Mouse (Mus musculus) kidney, adult 2 months (tissue): ENCODE results near the gene Atrip.

Experiments used
- CTCF ChIP-seq: fragments of 200-500 bp; conservative IDR thresholded peaks from 2 replicates; pipeline ENCODE4 v1.5.1; 2011; ENCODE audit warnings: low read depth, mild to moderate bottlenecking, control low read depth, low read length, moderate library complexity, mixed read lengths; ENCODE audit not compliant: insufficient read depth, insufficient read length
- POLR2A ChIP-seq: fragments of 200-500 bp; IDR thresholded peaks from one replicate; pipeline ENCODE4 v1.6.1; 2011; ENCODE audit warnings: low read depth, low read length, control low read depth

DNA sequence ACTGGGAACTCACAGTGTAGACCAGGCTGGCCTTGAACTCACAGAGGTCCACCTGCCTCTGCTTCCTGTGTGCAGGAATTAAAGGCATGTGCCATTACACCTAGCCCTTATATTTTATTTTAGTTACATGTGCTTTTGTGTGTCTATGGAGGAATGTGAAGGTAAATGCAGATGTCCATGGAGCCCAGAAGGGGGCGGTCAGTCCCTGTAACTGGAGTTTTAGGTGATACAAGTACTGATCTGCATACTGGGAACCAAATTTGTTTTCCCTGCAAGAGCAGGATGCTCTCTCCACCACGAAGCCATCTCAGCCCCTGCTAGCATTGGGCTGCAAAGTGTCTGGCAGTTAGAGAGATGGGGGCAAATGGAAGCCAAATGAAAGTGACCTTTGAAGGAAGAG lies 11.0 kb upstream of the Atrip start:
- TF ChIP-seq CTCF = peak; percentile 59
- no peak for TF ChIP-seq POLR2A
